Mouse (Mus musculus) liver (tissue): ENCODE measurements around the gene Rnase9.
"Not testable (repeated sequence)": the region's sequence is repeated elsewhere in the genome, so short reads cannot be mapped to it uniquely, and the experiment has no call there.

Experiments
- DNase-seq: peaks from one replicate; pipeline ENCODE4 v3.0.0-alpha.2; 2020; ENCODE audit warnings: mixed read lengths

Gene Rnase9

GRCm38 (mm10) chr14:51047846-51048245 lies 6.2 kb upstream of the Rnase9 start:
- no peak for DNase-seq

- DNase-seq: no peak
Measured at GRCm38 (mm10) chr14:51036214-51036613, 5.5 kb downstream of the Rnase9 start.

GRCm38 (mm10) chr14:51035206-51035605 lies 6.5 kb downstream of the Rnase9 start:
- DNase-seq: no peak

GRCm38 (mm10) chr14:51027387-51028155 lies 14.1 kb downstream of the Rnase9 start:
- DNase-seq: no peak

- DNase-seq: peak; percentile 66
Measured at GRCm38 (mm10) chr14:51026391-51027133, 15.1 kb downstream of the Rnase9 start.

- no peak for DNase-seq
Measured at GRCm38 (mm10) chr14:51024820-51025219, 16.8 kb downstream of the Rnase9 start.

- DNase-seq: no peak
Measured at GRCm38 (mm10) chr14:51023457-51023856, 18.2 kb downstream of the Rnase9 start.

- no peak for DNase-seq
Measured at GRCm38 (mm10) chr14:51017256-51017655, 24.4 kb downstream of the Rnase9 start.

- no peak for DNase-seq
Measured at GRCm38 (mm10) chr14:51015780-51016179, 25.9 kb downstream of the Rnase9 start.

- DNase-seq: not testable (repeated sequence)
Measured at GRCm38 (mm10) chr14:51014724-51015123, 26.9 kb downstream of the Rnase9 start.

GRCm38 (mm10) chr14:51009572-51009971 lies 32.1 kb downstream of the Rnase9 start:
- no peak for DNase-seq

GRCm38 (mm10) chr14:51008781-51009180 lies 32.9 kb downstream of the Rnase9 start:
- DNase-seq: no peak

GRCm38 (mm10) chr14:51007914-51008713 lies 33.6 kb downstream of the Rnase9 start:
- no peak for DNase-seq

- no peak for DNase-seq
Measured at GRCm38 (mm10) chr14:51007152-51007801, 34.4 kb downstream of the Rnase9 start, which contains the start of gene Rnase10. TSS of gene Rnase10 (plus strand) at chr14:51007751.

- no peak for DNase-seq
Measured at GRCm38 (mm10) chr14:50997999-50998666, 43.5 kb downstream of the Rnase9 start.

GRCm38 (mm10) chr14:50997088-50997487 lies 44.6 kb downstream of the Rnase9 start:
- no peak for DNase-seq

GRCm38 (mm10) chr14:50991037-50991436 lies 50.6 kb downstream of the Rnase9 start:
- no peak for DNase-seq
